ENCODE assay signal across 8 mouse cellular contexts in the genomic region with DNA sequence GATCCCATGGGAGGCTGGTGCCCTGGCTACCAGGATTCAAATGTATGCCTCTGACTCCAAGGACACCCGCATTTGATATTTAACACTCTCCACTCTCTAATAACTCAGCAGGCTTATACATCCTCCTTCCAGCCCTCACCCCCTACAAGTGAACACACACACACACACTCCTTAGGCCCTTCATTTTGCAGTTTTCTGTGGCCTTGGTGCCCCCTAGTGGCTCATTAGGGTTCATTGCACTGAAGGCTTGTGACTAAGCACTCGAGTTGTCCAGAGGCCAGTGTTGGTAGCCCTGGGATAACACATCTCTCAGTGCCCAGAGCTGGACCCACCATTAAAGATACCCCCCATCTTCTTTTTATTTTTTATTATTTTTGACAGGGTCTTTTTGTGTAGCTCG. TPM values are rescaled to one million over a fixed set of nuclear protein-coding genes. Genes with fewer than 3 reads are reported as not detected.
A peak's percentile ranks its signal among the peaks of the same experiment; 100 is the strongest.
DNase-seq lines count a peak whose midpoint lies in the region; ATAC-seq lines count a peak whose summit lies in the region.
"Had no signal": no experiment of that assay in that cellular context is flagged by ENCODE, and none has a peak within 500 bp of the region (broad histone marks: within the 10 kb centered on the region; RNA-seq: fewer than 3 reads in every experiment).

No protein-coding gene starts in this region.

- no peaks in the 10 kb centered on the region for H3K36me3 ChIP-seq in intestine, embryonic 14.5 days (ENCODE audit: control insufficient read depth, insufficient read depth, low read length)
- H3K36me3 ChIP-seq in midbrain, embryonic 11.5 days (ENCODE audit: control insufficient read depth, insufficient read depth, low read length), result no peaks in the 10 kb centered on the region

- H3K27ac ChIP-seq in intestine, embryonic 14.5 days (ENCODE audit: low read depth), result no peak overlapping the region
- no peak overlapping the region for H3K27ac ChIP-seq in midbrain, embryonic 11.5 days (ENCODE audit: low read depth, low read length)

- intact Hi-C loops in left cerebral cortex, postnatal 36 days (cut with DNase I), result loop anchor here (1.0 to 5.0 kb wide), 4 partner anchors 41 to 191 kb away; no protein-coding TSS in a partner anchor

- no peak overlapping the region for H3K4me2 ChIP-seq in intestine, embryonic 14.5 days (ENCODE audit: low read length)
- H3K4me2 ChIP-seq in midbrain, embryonic 11.5 days, result no peak overlapping the region

- no peak overlapping the region for H3K4me3 ChIP-seq in intestine, embryonic 14.5 days (ENCODE audit: low read depth, low read length)
- H3K4me3 ChIP-seq in midbrain, embryonic 11.5 days (ENCODE audit: low read depth, low read length), result no peak overlapping the region
- H3K4me3 ChIP-seq: myocyte had no signal

- peak; percentile 80 for ATAC-seq in activated CD4-positive, CD25-positive, alpha-beta regulatory T cell, adult 4 months
- peak; percentile 22; the same call in 1 of the 2 replicates for ATAC-seq in intestine, embryonic 14.5 days (replicated peaks; ENCODE audit: low FRiP score, low TSS enrichment, low read depth)
- ATAC-seq in midbrain, embryonic 11.5 days (ENCODE audit: low FRiP score), result peak; percentile 71

- H3K27me3 ChIP-seq in intestine, embryonic 14.5 days (replicated peaks; ENCODE audit: control insufficient read depth, insufficient read depth, low read length), result no peaks in the 10 kb centered on the region
- H3K27me3 ChIP-seq in midbrain, embryonic 11.5 days (ENCODE audit: control insufficient read depth, insufficient read depth, low read length), result no peaks in the 10 kb centered on the region

- no peaks in the 10 kb centered on the region for H3K9me3 ChIP-seq in intestine, embryonic 14.5 days (ENCODE audit: control insufficient read depth, low read length)
- H3K9me3 ChIP-seq in midbrain, embryonic 11.5 days (ENCODE audit: control insufficient read depth, low read length), result no peaks in the 10 kb centered on the region

- DNase-seq in cerebellum, postnatal 14 days, result peak; percentile 76 to 79
- peak; percentile 61 to 81 for DNase-seq in frontal cortex, postnatal 36 days (ENCODE audit: low spot score in 2 of 2)
- DNase-seq in intestine, embryonic 14.5 days (ENCODE audit: low spot score), result no peak
- peak; percentile 61 to 74 for DNase-seq in left cerebral cortex, postnatal 36 days (ENCODE audit: low spot score in 2 of 2)
- DNase-seq in midbrain, embryonic 11.5 days (ENCODE audit: low spot score, missing footprints), result peak; percentile 86
- DNase-seq in right cerebral cortex, postnatal 4 days, result peak; percentile 49

- H3K4me1 ChIP-seq in intestine, embryonic 14.5 days (replicated peaks; ENCODE audit: control insufficient read depth, insufficient read depth, low read length), result no peaks in the 10 kb centered on the region
- H3K4me1 ChIP-seq in midbrain, embryonic 11.5 days (ENCODE audit: control insufficient read depth, insufficient read depth, low read length), result no peaks in the 10 kb centered on the region

- 9% methylated on average over 3 of the region's 3 CpGs for WGBS in intestine, embryonic 14.5 days
- WGBS in midbrain, embryonic 11.5 days, result 13% methylated on average over 3 of the region's 3 CpGs

- no peak overlapping the region for H3K9ac ChIP-seq in intestine, embryonic 14.5 days (ENCODE audit: low read length)
- no peak overlapping the region for H3K9ac ChIP-seq in midbrain, embryonic 11.5 days (ENCODE audit: low read length)

RNA-seq across cellular contexts. Expression of a gene that starts 4.8 kb away (rescaled TPM):
- 100 to 1,000 TPM; 223 to 224 TPM for polyA plus RNA-seq in activated CD4-positive, CD25-positive, alpha-beta regulatory T cell, adult 4 months (2017; shearing (Covaris generic))
- 196 and 202 TPM in 2 replicates for polyA plus RNA-seq in intestine, embryonic 14.5 days (2014; fragmentation: Nextera tagmentation; extraction: Ambion mirVana)
- 10 to 100 TPM; 64.6 to 66.8 TPM for total RNA-seq in left cerebral cortex, postnatal 36 days (2021)
- polyA plus RNA-seq in midbrain, embryonic 11.5 days (2014; fragmentation: Nextera tagmentation; extraction: Ambion mirVana), result 195 and 198 TPM in 2 replicates

RNA-seq across cellular contexts. Expression of a gene that starts 17.2 kb away (rescaled TPM):
- polyA plus RNA-seq in activated CD4-positive, CD25-positive, alpha-beta regulatory T cell, adult 4 months (2017; shearing (Covaris generic)), result 1 to 10 TPM in 1 of 2 experiments, under 1 TPM in 1; 0.57 to 2.6 TPM
- 3.7 and 4.0 TPM in 2 replicates for polyA plus RNA-seq in intestine, embryonic 14.5 days (2014; fragmentation: Nextera tagmentation; extraction: Ambion mirVana)
- 1 to 10 TPM; 1.7 to 2.4 TPM for total RNA-seq in left cerebral cortex, postnatal 36 days (2021)
- polyA plus RNA-seq in midbrain, embryonic 11.5 days (2014; fragmentation: Nextera tagmentation; extraction: Ambion mirVana), result 1.8 and 2.2 TPM in 2 replicates

RNA-seq across cellular contexts. Expression of a gene that starts 34.3 kb away (rescaled TPM):
- polyA plus RNA-seq in activated CD4-positive, CD25-positive, alpha-beta regulatory T cell, adult 4 months (2017; shearing (Covaris generic)), result under 1 TPM; 0.15 to 0.33 TPM
- polyA plus RNA-seq in intestine, embryonic 14.5 days (2014; fragmentation: Nextera tagmentation; extraction: Ambion mirVana), result not detected in 2 replicates
- total RNA-seq in left cerebral cortex, postnatal 36 days (2021), result not detected
- polyA plus RNA-seq in midbrain, embryonic 11.5 days (2014; fragmentation: Nextera tagmentation; extraction: Ambion mirVana), result 0.07 TPM in 1 of 2 replicates, not detected in the other

RNA-seq across cellular contexts. Expression of a gene that starts 43.4 kb away (rescaled TPM):
- polyA plus RNA-seq in activated CD4-positive, CD25-positive, alpha-beta regulatory T cell, adult 4 months (2017; shearing (Covaris generic)), result not detected
- not detected in 2 replicates for polyA plus RNA-seq in intestine, embryonic 14.5 days (2014; fragmentation: Nextera tagmentation; extraction: Ambion mirVana)
- total RNA-seq in left cerebral cortex, postnatal 36 days (2021), result not detected
- not detected in 2 replicates for polyA plus RNA-seq in midbrain, embryonic 11.5 days (2014; fragmentation: Nextera tagmentation; extraction: Ambion mirVana)
- polyA plus RNA-seq: myocyte had no signal

RNA-seq across cellular contexts. Expression of a gene that starts 52.3 kb away (rescaled TPM):
- polyA plus RNA-seq in activated CD4-positive, CD25-positive, alpha-beta regulatory T cell, adult 4 months (2017; shearing (Covaris generic)), result under 1 TPM in 1 of 2 experiments, not detected in 1; 0.90 TPM
- polyA plus RNA-seq in intestine, embryonic 14.5 days (2014; fragmentation: Nextera tagmentation; extraction: Ambion mirVana), result 4.5 and 12.9 TPM in 2 replicates
- total RNA-seq in left cerebral cortex, postnatal 36 days (2021), result not detected
- polyA plus RNA-seq in midbrain, embryonic 11.5 days (2014; fragmentation: Nextera tagmentation; extraction: Ambion mirVana), result not detected in 2 replicates

Comparison
In these comparisons a context has a peak if more than half of its experiments do, and no peak if none do; other contexts are left out.
1. ATAC-seq: peak in every context shown above with its lines; median percentile 80 in activated CD4-positive, CD25-positive, alpha-beta regulatory T cell, adult 4 months; 71 in midbrain, embryonic 11.5 days; 22 in intestine, embryonic 14.5 days.